Mouse (Mus musculus): ENCODE results near the gene Lrfn3. TPM values are rescaled to one million over a fixed set of nuclear protein-coding genes. Genes with fewer than 3 reads are reported as not detected.

Lrfn3 gene
- polyA plus RNA-seq, 1 experiment: 0.20 TPM

GRCm38 (mm10) chr7:30358378-30359186 lies 4.0 kb downstream of the Lrfn3 start:
- peaks cover 49% of the 10 kb centered on the region for H3K27me3 ChIP-seq (ENCODE audit: control insufficient read depth, insufficient read depth, insufficient read length)
- H3K79me3 ChIP-seq (ENCODE audit: low read depth): no peaks in the 10 kb centered on the region
- H3K4me3 ChIP-seq (ENCODE audit: insufficient read depth, poor library complexity, severe bottlenecking): no peak overlapping the region
- H3ac ChIP-seq (ENCODE audit: control insufficient read depth, insufficient read length, low read depth): no peak overlapping the region
- TF ChIP-seq CTCF (IDR thresholded peaks at IDR 0.05; ENCODE audit: control insufficient read depth, insufficient read depth, insufficient read length) (no peak), MAX (IDR thresholded peaks at IDR 0.05) (no peak), FOSL1 (IDR thresholded peaks at IDR 0.05; ENCODE audit: insufficient read depth, low read length, poor library complexity, severe bottlenecking) (no peak), CEBPB (IDR thresholded peaks at IDR 0.05; ENCODE audit: low read depth) (no peak), USF1 (IDR thresholded peaks at IDR 0.05; ENCODE audit: low read depth) (no peak), MYOD1 (IDR thresholded peaks at IDR 0.05; ENCODE audit: control insufficient read depth, insufficient read length, low read depth) (no peak)
- no peaks in the 10 kb centered on the region for H3K36me3 ChIP-seq (ENCODE audit: control insufficient read depth, insufficient read depth)
- no peaks in the 10 kb centered on the region for H3K79me2 ChIP-seq (ENCODE audit: control insufficient read depth, insufficient read depth)

GRCm38 (mm10) chr7:30354059-30354458 lies 8.5 kb downstream of the Lrfn3 start:
- no peak overlapping the region for H3ac ChIP-seq (ENCODE audit: control insufficient read depth, insufficient read length, low read depth)
- H3K27me3 ChIP-seq (ENCODE audit: control insufficient read depth, insufficient read depth, insufficient read length): peaks cover 44% of the 10 kb centered on the region
- H3K79me3 ChIP-seq (ENCODE audit: low read depth): no peaks in the 10 kb centered on the region
- no peak overlapping the region for H3K4me3 ChIP-seq (ENCODE audit: insufficient read depth, poor library complexity, severe bottlenecking)
- no peak for TF ChIP-seq CTCF (IDR thresholded peaks at IDR 0.05; ENCODE audit: control insufficient read depth, insufficient read depth, insufficient read length)
- no peak for TF ChIP-seq MAX (IDR thresholded peaks at IDR 0.05)
- no peak for TF ChIP-seq USF1 (IDR thresholded peaks at IDR 0.05; ENCODE audit: low read depth)
- no peak for TF ChIP-seq CEBPB (IDR thresholded peaks at IDR 0.05; ENCODE audit: low read depth)
- no peak for TF ChIP-seq FOSL1 (IDR thresholded peaks at IDR 0.05; ENCODE audit: insufficient read depth, low read length, poor library complexity, severe bottlenecking)
- no peak for TF ChIP-seq MYOG (IDR thresholded peaks at IDR 0.05; ENCODE audit: control insufficient read depth, extremely low read depth, insufficient read length)
- TF ChIP-seq MYOD1 (IDR thresholded peaks at IDR 0.05; ENCODE audit: control insufficient read depth, insufficient read length, low read depth): no peak
- no peaks in the 10 kb centered on the region for H3K79me2 ChIP-seq (ENCODE audit: control insufficient read depth, insufficient read depth)
- no peaks in the 10 kb centered on the region for H3K36me3 ChIP-seq (ENCODE audit: control insufficient read depth, insufficient read depth)

GRCm38 (mm10) chr7:30353279-30353822 lies 9.2 kb downstream of the Lrfn3 start:
- no peak for TF ChIP-seq MYOG (IDR thresholded peaks at IDR 0.05; ENCODE audit: control insufficient read depth, extremely low read depth, insufficient read length)
- no peak overlapping the region for H3ac ChIP-seq (ENCODE audit: control insufficient read depth, insufficient read length, low read depth)
- H3K79me3 ChIP-seq (ENCODE audit: low read depth): no peaks in the 10 kb centered on the region
- no peaks in the 10 kb centered on the region for H3K79me2 ChIP-seq (ENCODE audit: control insufficient read depth, insufficient read depth)
- peaks cover 51% of the 10 kb centered on the region for H3K27me3 ChIP-seq (ENCODE audit: control insufficient read depth, insufficient read depth, insufficient read length)
- H3K36me3 ChIP-seq (ENCODE audit: control insufficient read depth, insufficient read depth): no peaks in the 10 kb centered on the region
- H3K4me3 ChIP-seq (ENCODE audit: insufficient read depth, poor library complexity, severe bottlenecking): no peak overlapping the region

GRCm38 (mm10) chr7:30347828-30348227 lies 14.7 kb downstream of the Lrfn3 start:
- H3K79me2 ChIP-seq (ENCODE audit: control insufficient read depth, insufficient read depth): no peaks in the 10 kb centered on the region
- peaks cover 44% of the 10 kb centered on the region for H3K27me3 ChIP-seq (ENCODE audit: control insufficient read depth, insufficient read depth, insufficient read length)
- no peak overlapping the region for H3ac ChIP-seq (ENCODE audit: control insufficient read depth, insufficient read length, low read depth)
- peak; percentile 90 for TF ChIP-seq CTCF (IDR thresholded peaks at IDR 0.05; ENCODE audit: control insufficient read depth, insufficient read depth, insufficient read length)
- no peak for TF ChIP-seq MYOG (IDR thresholded peaks at IDR 0.05; ENCODE audit: control insufficient read depth, extremely low read depth, insufficient read length)
- no peak overlapping the region for H3K4me3 ChIP-seq (ENCODE audit: insufficient read depth, poor library complexity, severe bottlenecking)
- H3K79me3 ChIP-seq (ENCODE audit: low read depth): no peaks in the 10 kb centered on the region
- no peaks in the 10 kb centered on the region for H3K36me3 ChIP-seq (ENCODE audit: control insufficient read depth, insufficient read depth)

- H3K79me2 ChIP-seq (ENCODE audit: control insufficient read depth, insufficient read depth): no peaks in the 10 kb centered on the region
- TF ChIP-seq CTCF (IDR thresholded peaks at IDR 0.05; ENCODE audit: control insufficient read depth, insufficient read depth, insufficient read length) (no peak), MYOG (IDR thresholded peaks at IDR 0.05; ENCODE audit: control insufficient read depth, extremely low read depth, insufficient read length) (no peak), MAX (IDR thresholded peaks at IDR 0.05) (no peak), CEBPB (IDR thresholded peaks at IDR 0.05; ENCODE audit: low read depth) (no peak), MYOD1 (IDR thresholded peaks at IDR 0.05; ENCODE audit: control insufficient read depth, insufficient read length, low read depth) (no peak), FOSL1 (IDR thresholded peaks at IDR 0.05; ENCODE audit: insufficient read depth, low read length, poor library complexity, severe bottlenecking) (no peak), USF1 (IDR thresholded peaks at IDR 0.05; ENCODE audit: low read depth) (no peak)
These were observed 15.8 kb downstream of the Lrfn3 start for GRCm38 (mm10) chr7:30346635-30347379.

More at GRCm38 (mm10) chr7:30346635-30347379, 15.8 kb downstream of the Lrfn3 start:
- no peaks in the 10 kb centered on the region for H3K36me3 ChIP-seq (ENCODE audit: control insufficient read depth, insufficient read depth)
- no peak overlapping the region for H3K4me3 ChIP-seq (ENCODE audit: insufficient read depth, poor library complexity, severe bottlenecking)
- no peak overlapping the region for H3ac ChIP-seq (ENCODE audit: control insufficient read depth, insufficient read length, low read depth)
- no peaks in the 10 kb centered on the region for H3K79me3 ChIP-seq (ENCODE audit: low read depth)
- peaks cover 47% of the 10 kb centered on the region for H3K27me3 ChIP-seq (ENCODE audit: control insufficient read depth, insufficient read depth, insufficient read length)
